Mouse (Mus musculus): ENCODE data around the gene Ss18l1.

DNA sequence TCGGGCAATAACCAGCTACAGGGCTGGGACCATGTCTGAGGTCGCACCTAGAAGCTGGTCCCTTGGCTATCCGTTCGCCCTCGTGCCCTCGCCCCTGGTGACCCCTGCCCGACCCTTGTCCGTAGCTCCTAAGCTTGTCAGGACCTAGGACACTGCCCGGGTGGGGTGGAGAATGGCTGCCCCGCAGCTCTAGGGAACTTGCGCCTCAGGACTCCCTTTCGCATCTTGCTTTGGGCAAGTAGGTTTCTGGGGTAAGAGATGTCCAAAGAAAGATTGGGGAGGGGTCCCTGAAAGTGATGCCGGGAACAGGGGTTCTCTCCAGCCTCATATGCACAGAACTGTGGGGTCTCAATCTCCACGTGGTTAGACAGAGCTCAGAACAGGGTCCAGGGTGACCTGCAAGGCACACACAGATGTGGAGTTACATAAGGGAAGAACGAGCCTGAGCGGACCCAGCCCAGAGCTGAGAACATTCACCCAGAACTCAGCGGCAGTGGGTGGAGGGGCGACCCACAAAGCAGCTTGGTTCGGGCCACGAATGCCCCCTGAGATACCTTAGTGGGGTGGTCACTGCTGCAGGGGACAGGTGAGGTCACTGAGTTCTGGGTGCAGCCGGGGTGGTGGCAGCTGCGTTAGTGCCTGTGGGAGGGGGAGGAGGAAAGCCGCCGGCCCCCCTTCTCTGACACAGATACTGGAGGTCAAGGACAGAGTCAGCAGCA is 62.5 kb downstream of the Ss18l1 start:
- TF ChIP-seq CTCF (conservative IDR thresholded peaks at IDR 0.05 in 1 of 2, IDR thresholded peaks at IDR 0.05 in 1 of 2; ENCODE audit: low read depth in 2 of 2, low read length in 2 of 2) (no peak), POLR2A (IDR thresholded peaks at IDR 0.05; ENCODE audit: low read depth, low read length) (no peak), BHLHE40 (IDR thresholded peaks at IDR 0.05; ENCODE audit: low read depth, low read length) (no peak), MAFK (IDR thresholded peaks at IDR 0.05; ENCODE audit: insufficient replicate concordance, low read length) (no peak)
